Mouse (Mus musculus) MEL (cell line): ENCODE results near the gene Ccdc85c. TPM values are rescaled to one million over a fixed set of nuclear protein-coding genes. Genes with fewer than 3 reads are reported as not detected.

Source experiments
- DNase-seq: peaks from one replicate; pipeline ENCODE4 v3.0.0; 2011; ENCODE audit warnings: low read depth, low spot score
- H3K27ac ChIP-seq: 2 replicates; pipeline ENCODE4 v1.5.1; 2012; ENCODE audit warnings: low read depth, mild to moderate bottlenecking, control low read depth, low read length, moderate library complexity; ENCODE audit not compliant: control insufficient read depth
- H3K27me3 ChIP-seq, 2 experiments: fragments of 150-350 bp in 1 of 2; sonication (generic) in 1 of 2; 2 replicates each; pipeline ENCODE4 v1.6.1; 2012; ENCODE audit warnings: low read length in 2 of 2, mild to moderate bottlenecking in 2 of 2, improper control_type of control experiment in 1 of 2, moderate library complexity in 1 of 2; ENCODE audit not compliant: insufficient read depth in 2 of 2, control insufficient read depth in 1 of 2
- H3K36me3 ChIP-seq, 2 experiments: 2 replicates each; pipeline ENCODE4 v1.6.1; 2012 to 2014; ENCODE audit warnings: low read length in 2 of 2, improper control_type of control experiment in 1 of 2, inconsistent platforms in 1 of 2, mild to moderate bottlenecking in 1 of 2; ENCODE audit not compliant: insufficient read depth in 2 of 2, control insufficient read depth in 1 of 2
- H3K4me1 ChIP-seq, 2 experiments: fragments of 150-350 bp in 1 of 2; sonication (generic) in 1 of 2; 2 replicates each; pipeline ENCODE4 v1.6.1; 2012; ENCODE audit warnings: low read length in 2 of 2, improper control_type of control experiment in 1 of 2, mild to moderate bottlenecking in 1 of 2; ENCODE audit not compliant: insufficient read depth in 2 of 2, control insufficient read depth in 1 of 2
- H3K4me3 ChIP-seq, 2 experiments: fragments of 150-350 bp in 1 of 2; sonication (generic) in 1 of 2; 2 replicates each; pipeline ENCODE4 v1.5.1; 2012; ENCODE audit warnings: low read depth in 2 of 2, low read length in 2 of 2, mild to moderate bottlenecking in 2 of 2, moderate library complexity in 2 of 2, control low read depth in 1 of 2, improper control_type of control experiment in 1 of 2; ENCODE audit not compliant: control insufficient read depth in 1 of 2, insufficient read depth in 1 of 2
- H3K79me2 ChIP-seq: 2 replicates; pipeline ENCODE4 v1.6.1; 2012; ENCODE audit warnings: mild to moderate bottlenecking, low read length, moderate library complexity; ENCODE audit not compliant: control insufficient read depth, poor library complexity, insufficient read depth
- H3K9ac ChIP-seq: 2 replicates; pipeline ENCODE4 v1.6.1; 2012; ENCODE audit warnings: low read depth, mild to moderate bottlenecking, control low read depth, low read length, moderate library complexity; ENCODE audit not compliant: control insufficient read depth, poor library complexity, severe bottlenecking
- H3K9me3 ChIP-seq: fragments of 150-350 bp; sonication (generic); replicated peaks from 2 replicates; pipeline ENCODE4 v1.6.1; 2012; ENCODE audit warnings: mild to moderate bottlenecking, low read length, improper control_type of control experiment, moderate library complexity; ENCODE audit not compliant: insufficient read depth
- BHLHE40 ChIP-seq: IDR thresholded peaks from 2 replicates; pipeline ENCODE4 v1.6.1; 2012; ENCODE audit warnings: low read depth, mild to moderate bottlenecking, inconsistent platforms, low read length, improper control_type of control experiment, borderline replicate concordance
- CHD1 ChIP-seq: IDR thresholded peaks from 2 replicates; pipeline ENCODE4 v1.6.1; 2012; ENCODE audit warnings: low read depth, mild to moderate bottlenecking, inconsistent platforms, low read length, improper control_type of control experiment
- CHD2 ChIP-seq: IDR thresholded peaks from 2 replicates; pipeline ENCODE4 v1.6.1; 2011; ENCODE audit warnings: low read length, improper control_type of control experiment
- CTCF ChIP-seq, 3 experiments: IDR thresholded peaks in 2 of 3; conservative IDR thresholded peaks in 1 of 3; 2 replicates each; pipeline ENCODE4 v1.5.1; 2011 to 2012; ENCODE audit warnings: low read length in 3 of 3, low read depth in 2 of 3, mild to moderate bottlenecking in 2 of 3, improper control_type of control experiment in 1 of 3, inconsistent platforms in 1 of 3, mixed read lengths in 1 of 3, moderate library complexity in 1 of 3; ENCODE audit not compliant: control insufficient read depth in 1 of 3, insufficient read depth in 1 of 3, poor library complexity in 1 of 3, severe bottlenecking in 1 of 3
- E2F4 ChIP-seq: IDR thresholded peaks from 2 replicates; pipeline ENCODE4 v1.6.1; 2011; ENCODE audit warnings: low read depth, low read length, improper control_type of control experiment, borderline replicate concordance
- ETS1 ChIP-seq: IDR thresholded peaks from 2 replicates; pipeline ENCODE4 v1.6.1; 2012; ENCODE audit warnings: low read depth, mild to moderate bottlenecking, inconsistent platforms, low read length, improper control_type of control experiment, moderate library complexity
- GATA1 ChIP-seq: IDR thresholded peaks from 2 replicates; pipeline ENCODE4 v1.6.1; 2011; ENCODE audit warnings: low read depth, low read length, improper control_type of control experiment
- HCFC1 ChIP-seq: IDR thresholded peaks from 2 replicates; pipeline ENCODE4 v1.6.1; 2012; ENCODE audit warnings: low read depth, mild to moderate bottlenecking, inconsistent platforms, low read length, improper control_type of control experiment, moderate library complexity
- MAFK ChIP-seq: IDR thresholded peaks from 2 replicates; pipeline ENCODE4 v1.6.1; 2011; ENCODE audit warnings: low read depth, mild to moderate bottlenecking, low read length, improper control_type of control experiment, borderline replicate concordance
- MAZ ChIP-seq: IDR thresholded peaks from 2 replicates; pipeline ENCODE4 v1.6.1; 2012; ENCODE audit warnings: low read depth, mild to moderate bottlenecking, inconsistent platforms, low read length, improper control_type of control experiment
- MEF2A ChIP-seq: IDR thresholded peaks from 2 replicates; pipeline ENCODE4 v1.6.1; 2014; ENCODE audit warnings: low read depth, mild to moderate bottlenecking, inconsistent platforms, low read length, improper control_type of control experiment; ENCODE audit not compliant: poor library complexity, insufficient replicate concordance, severe bottlenecking; ENCODE audit errors: extremely low read depth
- MXI1 ChIP-seq: IDR thresholded peaks from 2 replicates; pipeline ENCODE4 v1.6.1; 2011; ENCODE audit warnings: mild to moderate bottlenecking, low read depth, low read length, improper control_type of control experiment
- MYC ChIP-seq: IDR thresholded peaks from 2 replicates; pipeline ENCODE4 v1.6.1; 2011; ENCODE audit warnings: low read depth, mild to moderate bottlenecking, low read length, improper control_type of control experiment, moderate library complexity
- NELFE ChIP-seq: IDR thresholded peaks from 2 replicates; pipeline ENCODE4 v1.6.1; 2011; ENCODE audit warnings: low read depth, low read length, improper control_type of control experiment
- RAD21 ChIP-seq: IDR thresholded peaks from 2 replicates; pipeline ENCODE4 v1.6.1; 2011; ENCODE audit warnings: mild to moderate bottlenecking, low read depth, low read length, improper control_type of control experiment
- SMC3 ChIP-seq: IDR thresholded peaks from 2 replicates; pipeline ENCODE4 v1.6.1; 2011; ENCODE audit warnings: low read depth, low read length, improper control_type of control experiment
- TCF12 ChIP-seq: IDR thresholded peaks from 2 replicates; pipeline ENCODE4 v1.6.1; 2014; ENCODE audit warnings: low read depth, mild to moderate bottlenecking, inconsistent platforms, low read length, improper control_type of control experiment, moderate library complexity
- UBTF ChIP-seq: IDR thresholded peaks from 2 replicates; pipeline ENCODE4 v1.6.1; 2012; ENCODE audit warnings: low read depth, mild to moderate bottlenecking, inconsistent platforms, low read length, improper control_type of control experiment, moderate library complexity, borderline replicate concordance; ENCODE audit not compliant: insufficient read depth
- ZC3H11A ChIP-seq: IDR thresholded peaks from 2 replicates; pipeline ENCODE4 v1.6.1; 2012; ENCODE audit warnings: low read depth, mild to moderate bottlenecking, inconsistent platforms, low read length, improper control_type of control experiment
- ZMIZ1 ChIP-seq: IDR thresholded peaks from 2 replicates; pipeline ENCODE4 v1.6.1; 2012; ENCODE audit warnings: low read depth, mild to moderate bottlenecking, inconsistent platforms, low read length, improper control_type of control experiment, moderate library complexity
- ZNF384 ChIP-seq: IDR thresholded peaks from 2 replicates; pipeline ENCODE4 v1.6.1; 2012; ENCODE audit warnings: low read depth, mild to moderate bottlenecking, inconsistent platforms, low read length, improper control_type of control experiment
- polyA plus RNA-seq, 2 experiments: library from polyadenylated mRNA; stranded (reverse) in 1 of 2; unstranded in 1 of 2; fragments of >175 nt in 1 of 2; fragments of >200 nt in 1 of 2; gene quantifications; 2 replicates each; pipeline versions ENCODE4 v1.2.1 to v1.2.4; 2012; ENCODE audit warnings: low replicate concordance in 2 of 2, low read depth in 1 of 2; ENCODE audit not compliant: insufficient read length in 2 of 2, insufficient read depth in 1 of 2, missing spikeins in 1 of 2
- total RNA-seq: library from RNA; depleted of rRNA; stranded (reverse); fragments of 300-350 nt; gene quantifications from 2 replicates; pipeline ENCODE4 v1.2.3, GENCODE M21; 2012

The Ccdc85c gene
- total and polyA plus RNA-seq, 3 experiments, result 19.8 to 24.8 TPM; not detected in 1

DNA sequence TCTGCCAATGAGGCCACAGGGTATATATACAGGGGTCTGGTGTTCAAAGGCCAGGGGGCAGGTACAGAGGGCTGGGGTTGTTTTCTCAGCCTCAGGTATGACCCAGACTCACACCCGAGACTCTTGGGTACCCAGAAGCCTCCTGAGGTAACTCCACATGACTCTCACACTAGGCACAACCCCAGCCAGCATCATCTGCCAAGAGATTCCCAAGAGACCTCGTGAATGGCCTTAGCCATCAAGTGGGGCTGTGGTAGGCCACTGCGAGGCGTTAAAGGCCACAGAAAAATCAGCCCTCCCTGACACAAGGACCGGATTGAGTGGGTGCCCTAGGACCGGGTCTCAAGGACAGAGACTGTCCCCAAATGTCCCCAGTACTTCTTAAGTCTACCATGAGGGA lies 62.7 kb downstream of the Ccdc85c start:
- TF ChIP-seq ZMIZ1 (no peak), CHD2 (no peak), MXI1 (no peak), ETS1 (no peak), HCFC1 (no peak), ZC3H11A (no peak), GATA1 (no peak), BHLHE40 (no peak), MAFK (no peak), RAD21 (no peak)
- no peak overlapping the region for H3K27ac ChIP-seq
- H3K9ac ChIP-seq, result no peak overlapping the region
- H3K4me1 ChIP-seq, result no peaks in the 10 kb centered on the region
- H3K4me3 ChIP-seq, result no peak overlapping the region
- no peak for DNase-seq
- no peaks in the 10 kb centered on the region for H3K36me3 ChIP-seq
- H3K79me2 ChIP-seq, result no peaks in the 10 kb centered on the region
- H3K9me3 ChIP-seq, result no peaks in the 10 kb centered on the region
- no peaks in the 10 kb centered on the region for H3K27me3 ChIP-seq

DNA sequence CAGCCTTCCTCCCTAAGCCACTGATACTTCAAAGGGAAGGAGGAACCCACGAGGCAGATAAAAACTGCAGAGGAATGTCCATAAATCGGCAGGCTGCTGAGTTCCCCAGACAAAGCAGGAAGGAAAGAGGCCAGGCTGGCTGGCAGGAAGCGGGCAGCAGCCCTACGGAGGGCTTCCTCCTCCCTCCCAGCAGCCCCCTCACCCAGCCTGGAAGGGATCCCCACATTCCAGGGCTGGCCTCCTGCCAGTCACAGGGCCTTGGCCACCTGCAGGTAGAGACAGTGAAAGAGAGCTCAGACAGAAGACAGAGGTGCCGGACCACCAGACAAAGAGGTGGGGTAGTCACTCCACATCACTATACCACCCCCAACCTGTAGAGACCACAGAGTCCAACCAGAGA lies 63.2 kb downstream of the Ccdc85c start:
- no peak for DNase-seq
- TF ChIP-seq CTCF (IDR thresholded peaks at IDR 0.05 in 2 of 3, conservative IDR thresholded peaks at IDR 0.05 in 1 of 3; ENCODE audit: control insufficient read depth in 1 of 3, insufficient read depth in 1 of 3, low read depth in 2 of 3, low read length in 3 of 3, poor library complexity in 1 of 3, severe bottlenecking in 1 of 3), result no peak
- TF ChIP-seq UBTF, result no peak
- no peak for TF ChIP-seq ZNF384
- TF ChIP-seq SMC3, result no peak
- TF ChIP-seq E2F4, result no peak
- TF ChIP-seq MAZ, result no peak
- no peak for TF ChIP-seq TCF12
- TF ChIP-seq MEF2A, result no peak
- TF ChIP-seq CHD1, result no peak
- no peak for TF ChIP-seq NELFE
- TF ChIP-seq MYC, result no peak
- H3K27ac ChIP-seq, result no peak overlapping the region
- no peaks in the 10 kb centered on the region for H3K36me3 ChIP-seq
- H3K4me1 ChIP-seq, result no peaks in the 10 kb centered on the region
- H3K79me2 ChIP-seq, result no peaks in the 10 kb centered on the region
- H3K4me3 ChIP-seq, result no peak overlapping the region
- no peaks in the 10 kb centered on the region for H3K27me3 ChIP-seq
- no peak overlapping the region for H3K9ac ChIP-seq
- H3K9me3 ChIP-seq, result no peaks in the 10 kb centered on the region
